Mouse (Mus musculus) cerebellum, postnatal 14 days (tissue): ENCODE results near the gene Gzmg.
"Not testable (repeated sequence)": the region's sequence is repeated elsewhere in the genome, so short reads cannot be mapped to it uniquely, and the experiment has no call there.

Source experiments
- DNase-seq, 2 experiments: peaks; one replicate each; pipeline ENCODE4 v3.0.0; 2021; ENCODE audit warnings: mixed read lengths in 2 of 2

Gzmg gene

DNA sequence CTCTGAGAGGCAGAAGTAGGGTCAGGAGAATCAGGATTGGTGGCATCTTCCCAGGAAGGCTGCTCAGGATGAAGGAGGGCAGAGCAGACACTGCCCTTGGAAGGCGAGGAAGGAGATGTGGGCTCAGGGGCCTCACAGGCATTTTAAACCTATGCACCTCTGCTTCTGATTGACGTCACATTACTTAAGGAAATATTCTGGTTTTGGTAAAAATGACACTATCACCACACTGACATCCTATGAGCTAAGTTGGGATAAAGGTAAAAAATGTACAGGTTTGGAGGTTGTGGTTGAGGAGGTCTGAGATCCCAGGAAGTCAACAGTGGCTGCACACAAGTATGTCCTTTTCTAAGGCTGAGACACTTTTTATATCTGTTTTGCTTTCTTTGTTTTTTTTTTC lies at the start of gene Gzmg:
Gene Gzmg, minus strand, starts transcription at position 101 of the 400 bp plus-strand sequence.
- DNase-seq = not testable (repeated sequence)

- no peak for DNase-seq
These were observed 46.2 kb upstream of the Gzmg start for GRCm38 (mm10) chr14:56205613-56206012.

GRCm38 (mm10) chr14:56205021-56205420 lies 45.6 kb upstream of the Gzmg start:
- DNase-seq = peak; percentile 26 to 53

GRCm38 (mm10) chr14:56203975-56204374 lies 44.6 kb upstream of the Gzmg start:
- peak; percentile 83 to 87 for DNase-seq

DNA sequence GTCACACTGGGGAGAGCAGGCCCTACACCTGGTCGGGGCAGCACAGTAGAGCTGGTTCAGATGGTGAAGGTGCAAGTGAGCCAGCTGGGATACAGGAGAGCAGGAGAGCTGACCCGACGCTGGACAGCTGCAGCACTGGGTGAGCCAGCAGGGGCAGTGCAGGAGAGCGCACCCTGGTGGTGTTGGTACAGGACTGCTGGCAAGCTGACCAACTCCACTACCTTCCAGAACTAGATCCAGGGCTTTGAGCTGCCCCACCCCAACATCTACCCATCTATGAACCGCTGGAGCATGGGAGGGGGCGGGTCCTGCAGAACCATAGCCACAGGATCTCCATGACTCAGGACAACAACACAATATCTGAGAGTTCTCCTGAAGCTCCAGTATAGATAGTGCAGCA lies 27.6 kb upstream of the Gzmg start:
- DNase-seq = peak in 1 of 2 experiments; percentile 11

GRCm38 (mm10) chr14:56186521-56186920 lies 27.1 kb upstream of the Gzmg start:
- DNase-seq = no peak

DNA sequence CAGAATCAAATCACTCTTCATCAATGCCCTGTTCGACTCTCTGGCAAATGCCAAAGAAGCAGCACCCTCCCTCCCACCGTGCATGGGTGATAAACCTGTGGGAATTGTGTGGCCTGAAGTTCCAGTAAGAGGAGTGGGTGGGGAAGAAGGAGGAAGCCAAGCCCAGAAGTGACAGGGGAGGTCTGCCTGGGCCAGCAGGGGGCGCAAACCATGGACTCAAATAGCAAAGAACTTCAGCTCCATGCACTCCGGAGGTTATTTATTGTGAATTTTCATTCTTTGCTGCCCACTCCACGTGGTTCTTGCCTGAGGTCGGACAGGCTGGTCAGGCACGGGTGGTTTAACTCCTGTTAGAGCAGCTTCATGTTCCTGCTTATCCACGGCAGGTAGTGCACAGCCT lies 18.3 kb upstream of the Gzmg start:
- DNase-seq = peak; percentile 43 to 61

GRCm38 (mm10) chr14:56174499-56174898 lies 15.1 kb upstream of the Gzmg start, which contains the start of gene Gzmn:
TSS of gene Gzmn (minus strand) at chr14:56174599.
- DNase-seq = no peak

DNA sequence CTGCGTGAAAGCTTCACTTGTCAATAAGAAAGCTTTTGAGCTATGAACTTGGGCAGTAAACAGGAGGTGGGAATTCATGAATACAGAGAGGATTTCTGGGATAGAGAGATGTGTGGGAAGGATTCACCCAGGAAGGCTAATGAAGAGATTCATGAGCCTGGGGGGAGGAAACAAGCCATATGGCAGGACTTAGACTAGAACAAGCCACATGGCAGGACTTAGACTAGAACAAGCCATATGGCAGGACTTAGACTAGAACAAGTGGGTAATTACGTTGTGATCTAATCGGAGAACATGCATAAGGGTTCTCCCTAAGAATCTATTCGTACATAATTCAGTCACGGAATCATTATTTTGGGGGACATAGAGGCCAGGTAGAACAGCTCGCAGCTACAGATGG lies 14.0 kb upstream of the Gzmg start:
- no peak for DNase-seq

DNA sequence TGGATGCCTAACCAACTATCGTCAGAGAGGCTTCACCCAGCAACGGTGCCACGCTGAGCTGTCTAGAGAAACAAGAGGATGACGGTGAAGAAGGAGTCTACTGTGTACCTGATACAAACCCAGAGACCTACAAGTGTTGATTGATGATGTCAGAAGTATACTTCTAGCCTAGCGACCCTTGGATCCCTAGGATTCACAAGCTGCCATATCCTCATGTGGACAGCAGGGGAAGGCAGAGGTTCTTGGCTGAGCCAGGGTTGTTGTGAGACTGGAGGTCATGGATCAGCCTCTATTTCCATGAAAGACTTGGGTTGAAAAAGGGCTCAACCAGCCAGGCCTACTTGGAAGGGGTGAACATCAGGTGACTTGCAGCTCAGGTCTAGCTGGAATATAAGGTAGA lies 13.4 kb upstream of the Gzmg start:
- DNase-seq = no peak

DNA sequence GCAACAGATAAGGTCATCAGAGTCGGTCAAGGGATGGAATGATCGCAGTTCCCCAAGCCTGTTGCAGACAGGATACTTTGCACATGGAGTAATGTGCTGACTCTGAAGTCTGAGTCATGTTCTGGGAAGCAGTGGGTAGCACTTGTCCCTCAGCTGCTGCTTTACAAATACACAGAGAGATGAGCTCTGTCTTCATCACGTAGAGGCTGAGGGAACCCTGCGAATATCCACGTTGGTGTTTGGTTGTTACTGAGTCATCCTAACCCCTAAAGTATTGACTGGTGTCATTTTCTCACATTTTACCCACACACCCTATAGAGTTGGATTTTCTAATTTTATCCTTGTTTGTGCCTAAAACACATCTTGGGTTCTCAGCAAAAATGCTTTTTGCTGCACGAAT lies 8.6 kb upstream of the Gzmg start:
- DNase-seq = no peak

DNA sequence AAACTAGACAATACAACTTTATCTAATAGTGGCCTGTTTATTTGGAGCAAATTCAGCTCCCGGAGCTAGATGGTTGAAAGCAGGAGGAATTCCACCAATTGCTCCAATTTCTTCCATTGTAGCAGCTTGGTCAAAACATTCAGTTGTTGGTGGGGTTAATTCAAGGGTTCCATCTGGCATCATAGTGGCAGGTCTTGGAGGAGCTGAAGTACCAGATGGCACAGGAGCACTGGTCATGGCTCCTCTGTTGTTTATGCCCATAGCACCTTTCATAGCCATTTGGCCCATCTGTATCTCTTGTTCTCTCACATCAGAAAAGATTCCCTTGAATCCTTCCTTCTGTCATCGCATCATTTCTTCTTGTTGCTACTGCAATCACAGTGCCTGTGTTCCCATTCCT lies 2.7 kb upstream of the Gzmg start:
- DNase-seq = peak; percentile 5 to 32

DNA sequence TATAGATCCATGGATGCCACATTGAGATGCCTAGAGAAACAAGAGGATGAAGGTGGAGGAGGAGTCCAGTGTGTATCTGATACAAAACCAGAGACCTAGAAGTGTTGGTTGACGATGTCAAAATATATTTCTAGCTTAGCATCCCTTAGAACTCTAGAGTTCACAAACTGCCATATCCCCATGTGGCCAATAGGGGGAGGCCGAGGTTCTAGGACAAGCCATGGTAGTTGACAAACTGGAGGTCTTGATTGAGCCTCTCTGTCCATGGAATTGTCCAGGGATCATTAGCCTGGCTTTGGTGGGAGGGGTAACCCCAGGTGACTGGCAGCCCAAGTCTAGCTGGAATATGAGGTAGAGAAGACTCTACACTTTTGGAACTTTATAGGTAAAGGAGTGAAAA lies 4.0 kb downstream of the Gzmg start:
- no peak for DNase-seq

GRCm38 (mm10) chr14:56133675-56134074 lies 25.7 kb downstream of the Gzmg start:
- DNase-seq = peak; percentile 24 to 43

GRCm38 (mm10) chr14:56132508-56132907 lies 26.9 kb downstream of the Gzmg start, which contains the start of gene Gzmd:
TSS of gene Gzmd (minus strand) at chr14:56132608.
- DNase-seq = not testable (repeated sequence)

GRCm38 (mm10) chr14:56128341-56128740 lies 31.0 kb downstream of the Gzmg start:
- no peak for DNase-seq

GRCm38 (mm10) chr14:56123516-56123915 lies 35.9 kb downstream of the Gzmg start:
- DNase-seq = no peak

DNA sequence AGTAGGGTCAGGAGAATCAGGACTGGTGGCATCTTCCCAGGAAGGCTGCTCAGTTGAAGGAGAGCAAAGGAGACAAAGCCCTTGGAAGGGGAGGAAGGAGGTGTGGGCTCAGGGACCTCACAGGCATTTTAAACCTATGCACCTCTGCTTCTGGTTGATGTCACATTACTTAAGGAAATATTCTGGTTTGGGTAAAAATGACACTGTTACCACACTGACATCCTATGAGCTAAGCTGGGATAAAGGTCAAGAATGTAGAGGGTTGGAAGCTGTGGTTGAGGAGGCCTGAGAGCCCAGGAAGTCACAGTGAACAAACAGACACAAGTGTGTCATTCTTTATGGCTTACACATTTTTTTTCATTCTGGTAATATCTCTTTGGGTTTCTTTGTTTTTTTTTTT lies 38.9 kb downstream of the Gzmg start, which contains the start of gene Gzme:
Gene Gzme, minus strand, starts transcription at position 101 of the 400 bp plus-strand sequence.
- no peak for DNase-seq

- DNase-seq = not testable (repeated sequence)
These were observed 43.7 kb downstream of the Gzmg start for GRCm38 (mm10) chr14:56115531-56116310.
